Mouse (Mus musculus): Measurements from ENCODE around the gene Amer1.

Amer1 gene

DNA sequence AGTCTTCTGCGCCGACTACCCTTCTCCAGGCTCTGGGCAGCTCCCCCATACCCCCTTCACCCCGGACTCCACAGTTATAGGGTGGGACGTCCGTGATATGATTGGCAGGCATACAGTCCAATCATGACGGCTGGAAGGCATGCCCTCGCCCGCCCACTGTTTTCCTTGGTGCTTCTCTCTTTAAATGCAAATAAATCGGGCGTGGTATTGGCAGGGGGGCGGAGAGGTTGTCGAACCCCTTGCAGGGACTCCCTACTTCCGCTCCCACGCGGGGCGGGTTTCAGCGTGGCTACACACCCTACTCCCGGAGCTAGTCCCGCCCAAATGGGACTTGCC lies at the start of gene Amer1:
Gene Amer1 (minus strand): TSS at position 97 of the 336 bp plus-strand sequence.
- DNase-seq = peak; percentile 91 to 92

DNA sequence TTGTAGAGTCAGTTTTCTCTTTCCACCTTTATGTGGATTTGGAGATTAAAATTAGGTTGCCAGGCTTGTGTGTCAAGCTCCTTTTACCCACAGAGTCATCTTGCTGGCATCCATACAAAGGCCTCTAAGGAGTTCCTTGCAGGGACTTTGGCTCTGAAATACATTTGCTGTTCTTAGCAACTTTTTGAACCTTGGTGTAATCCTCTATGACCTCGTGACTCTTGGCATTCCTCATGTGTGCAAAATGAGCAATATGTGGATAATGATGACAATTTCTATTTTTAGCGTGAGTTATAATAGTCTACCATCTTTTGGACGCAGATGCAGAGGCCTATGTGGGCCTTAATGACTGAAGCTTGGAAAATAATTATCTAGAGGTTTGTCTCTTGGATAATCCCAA lies 12.5 kb upstream of the Amer1 start:
- DNase-seq = no peak

DNA sequence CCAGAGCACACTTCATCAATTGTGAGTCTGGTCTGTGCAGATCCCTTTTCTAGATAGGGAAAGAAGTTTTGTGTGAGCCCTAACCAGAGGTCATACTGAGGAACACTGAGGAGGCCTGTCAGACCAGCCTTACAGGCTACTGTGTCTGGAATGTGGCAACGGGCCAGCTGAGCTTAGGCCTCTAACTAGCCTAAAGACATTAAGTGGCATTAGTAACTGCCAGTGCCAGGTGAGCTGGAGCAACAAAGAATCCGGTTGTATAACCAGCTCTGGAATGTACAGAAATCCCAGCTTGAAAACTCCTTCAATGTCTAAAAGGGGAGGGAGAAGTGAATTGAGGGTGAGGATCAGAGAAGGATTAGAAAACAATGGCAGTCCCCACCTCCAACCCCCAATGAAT lies 1.2 kb upstream of the Amer1 start:
- DNase-seq = no peak

DNA sequence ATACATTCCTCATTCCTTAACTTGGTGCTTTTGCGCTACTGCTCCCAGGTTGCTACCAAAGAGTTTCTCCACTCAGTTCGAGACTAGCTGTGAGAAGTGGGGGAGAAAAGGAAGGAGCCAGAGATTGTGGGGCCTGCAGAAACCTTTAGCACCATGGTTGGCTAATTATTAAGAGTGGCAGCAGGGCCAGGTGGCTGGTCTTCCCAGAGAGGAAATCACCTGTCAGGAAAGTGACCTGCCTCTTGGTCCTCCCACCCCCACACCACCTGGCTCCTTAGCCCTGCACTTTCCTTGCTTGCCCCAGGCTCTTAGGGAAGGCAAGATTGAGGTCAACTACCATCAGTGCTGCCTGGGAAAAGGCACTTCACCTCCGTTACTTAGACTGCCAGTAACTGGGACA lies 469 bp upstream of the Amer1 start:
- DNase-seq = no peak

DNA sequence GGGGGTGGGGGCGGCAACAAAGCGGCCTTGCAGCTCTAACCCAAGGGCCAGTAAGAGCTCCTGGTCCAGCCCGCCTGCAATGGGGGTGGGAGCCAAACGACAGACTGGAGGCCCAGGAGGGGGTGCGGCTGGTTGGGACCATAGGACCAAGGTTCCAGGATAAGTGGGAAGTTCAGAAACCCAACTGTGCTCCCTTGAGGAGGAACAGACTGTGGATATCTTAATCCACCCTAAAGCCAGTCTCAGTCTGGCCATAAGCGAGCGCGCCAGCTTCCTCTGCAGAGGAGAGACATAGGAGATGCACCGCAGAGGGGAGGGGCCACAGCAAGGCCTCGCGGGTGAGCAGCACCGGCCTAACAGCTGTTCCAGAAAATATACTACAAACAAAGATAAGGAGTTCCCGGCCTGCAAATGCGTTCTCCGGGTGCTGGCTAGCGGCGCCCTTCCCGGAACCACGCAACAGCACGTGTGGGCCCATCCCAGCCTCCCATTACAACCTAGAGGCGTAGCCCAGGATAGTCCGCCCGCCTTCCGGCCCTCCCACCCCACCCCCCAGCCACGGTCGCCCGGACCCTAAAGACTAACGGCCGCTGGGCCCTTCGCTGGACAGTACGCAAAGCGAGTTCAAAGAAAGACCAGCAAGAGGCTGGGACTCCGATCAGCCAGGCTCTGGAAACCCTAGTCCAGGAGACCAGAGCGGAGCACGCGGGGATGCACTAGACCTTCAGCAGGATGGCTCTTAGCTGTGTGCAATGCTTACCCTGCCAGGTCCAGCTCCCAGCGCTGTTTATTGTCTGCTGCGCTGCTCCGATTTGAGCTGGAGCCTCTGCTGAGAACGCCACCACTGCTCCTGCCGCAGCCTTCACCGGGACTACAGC lies 535 bp downstream of the Amer1 start:
- peak; percentile 51 to 66 for DNase-seq

DNA sequence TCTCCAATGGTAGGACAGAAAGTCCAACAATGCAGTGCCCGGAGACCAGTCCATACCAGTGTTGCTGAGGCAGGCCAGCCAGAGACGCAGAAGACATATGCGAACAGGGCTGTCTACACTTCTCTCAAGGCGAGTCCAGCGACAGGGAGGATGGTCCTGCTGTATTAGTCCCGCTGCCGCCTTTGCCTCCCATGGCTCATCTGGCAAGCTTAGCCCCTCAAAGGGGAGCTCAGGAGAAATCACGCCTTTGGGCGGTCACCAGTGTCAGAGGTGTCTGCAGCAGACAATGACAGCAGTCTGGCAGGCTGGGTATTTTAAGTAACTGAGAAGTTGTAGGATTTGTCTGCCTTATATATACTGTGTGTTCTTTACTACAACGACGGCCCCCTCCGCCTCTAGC lies 1.3 kb downstream of the Amer1 start:
- no peak for DNase-seq

DNA sequence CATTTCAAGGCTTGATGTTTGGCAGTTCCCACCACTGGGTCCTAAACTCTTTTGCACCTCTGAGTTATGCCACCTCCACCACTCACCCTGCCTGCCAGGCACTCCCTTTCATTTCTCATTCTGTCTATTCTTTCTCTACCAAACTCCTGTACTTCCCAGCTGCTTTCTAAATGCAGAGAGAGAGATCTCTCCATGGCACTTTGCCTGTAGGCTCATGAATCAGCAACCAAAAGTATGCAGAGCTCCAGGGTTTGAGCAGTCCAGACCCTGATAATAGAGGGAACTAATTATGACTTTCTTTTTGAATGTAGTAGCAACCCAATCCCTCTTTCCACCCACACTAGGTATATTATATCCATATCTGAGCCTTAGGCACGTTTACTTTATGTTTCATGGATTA lies 2.4 kb downstream of the Amer1 start:
- DNase-seq = no peak

DNA sequence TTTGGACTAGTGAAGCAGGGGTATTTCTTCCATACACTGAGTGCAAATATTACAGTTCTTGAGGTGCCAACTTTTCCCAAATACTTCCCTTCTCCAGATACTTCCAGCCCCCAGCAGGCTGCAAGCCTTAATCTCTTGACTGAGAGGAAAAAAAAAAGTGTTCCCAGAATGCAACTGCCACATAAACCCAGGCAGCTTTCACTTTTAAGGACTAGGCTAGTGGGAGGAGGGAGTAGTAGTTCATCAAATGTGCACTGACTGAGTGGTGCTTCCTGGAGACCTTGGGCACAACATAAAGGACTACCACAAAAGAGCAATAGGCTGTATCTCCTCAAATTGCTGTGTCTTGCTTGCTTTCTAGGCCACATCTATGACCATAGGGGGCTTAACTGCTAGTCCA lies 3.4 kb downstream of the Amer1 start:
- no peak for DNase-seq

DNA sequence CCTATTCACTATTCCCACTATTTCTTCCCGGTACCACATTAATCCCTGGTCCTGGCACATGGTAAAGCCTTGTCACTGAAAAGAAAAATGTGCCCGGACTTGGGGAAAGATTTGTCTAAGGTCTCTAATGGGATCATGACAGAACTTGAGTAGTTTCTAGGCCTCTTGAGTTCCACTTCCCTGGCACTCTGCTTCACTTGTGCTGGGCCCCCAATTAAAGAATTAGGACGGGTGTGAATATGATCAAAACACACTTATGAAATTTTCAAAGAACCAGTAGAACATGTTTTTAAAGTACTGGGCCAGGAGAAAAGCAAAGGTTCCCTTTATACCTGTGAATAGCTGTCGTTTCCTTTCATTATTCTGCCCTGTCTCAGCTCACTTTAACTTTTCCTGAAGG lies 6.2 kb downstream of the Amer1 start:
- DNase-seq = no peak

DNA sequence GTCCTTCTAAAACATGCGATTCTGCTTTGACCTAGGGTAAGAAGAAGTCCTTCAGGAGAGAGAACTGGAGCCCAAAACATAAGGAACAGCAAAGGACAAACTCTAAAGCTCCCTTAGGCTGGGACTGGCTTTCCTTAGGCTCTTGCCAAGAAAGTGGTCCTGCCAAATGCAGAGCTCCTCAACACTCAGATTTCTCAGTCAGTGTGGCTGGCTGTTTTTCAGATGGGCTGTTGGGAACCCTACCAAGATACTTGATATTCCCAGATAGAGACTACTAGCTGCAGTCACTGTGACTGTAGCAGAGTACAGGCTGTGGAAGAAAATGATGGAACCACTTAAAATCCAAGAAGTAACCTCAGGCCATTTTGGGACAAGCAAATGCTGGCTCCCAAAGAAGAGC lies 7.4 kb downstream of the Amer1 start:
- no peak for DNase-seq

DNA sequence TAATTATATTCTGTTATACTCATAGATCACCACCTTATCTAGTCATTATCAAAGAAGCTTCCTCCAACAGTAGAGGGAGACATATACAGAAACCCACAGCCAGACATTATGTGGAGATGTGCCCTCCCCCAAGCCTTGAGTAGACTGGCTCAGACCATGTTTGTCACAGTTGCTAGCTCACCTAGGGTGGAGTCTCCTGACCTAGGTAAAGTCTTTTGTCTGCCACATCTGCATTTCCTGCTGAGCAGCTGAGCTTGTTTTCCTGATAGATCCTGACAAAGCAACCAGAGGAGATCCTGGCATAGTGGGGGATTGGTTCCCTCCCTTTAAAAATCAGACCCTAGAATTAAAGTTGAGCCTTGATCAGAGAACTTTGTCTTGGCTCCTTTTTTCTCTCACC lies 71.6 kb downstream of the Amer1 start:
- no peak for DNase-seq
